Mouse (Mus musculus) limb, embryonic 10.5 days (tissue): ENCODE results near the gene Gm4297. TPM values are rescaled to one million over a fixed set of nuclear protein-coding genes. Genes with fewer than 3 reads are reported as not detected.
"Not testable (repeated sequence)": the region's sequence is repeated elsewhere in the genome, so short reads cannot be mapped to it uniquely, and the experiment has no call there.

Experiments
- DNase-seq: peaks from one replicate; pipeline ENCODE4 v3.0.0-alpha.2; 2017; ENCODE audit warnings: low spot score
- H3K27ac ChIP-seq: fragments of 300-500 bp; sonication (generic); 2 replicates; pipeline ENCODE4 v1.5.1; 2016; ENCODE audit warnings: mild to moderate bottlenecking
- H3K27me3 ChIP-seq: fragments of 300-500 bp; sonication (generic); 2 replicates; pipeline ENCODE4 v1.6.1; 2016; ENCODE audit warnings: low read depth, mild to moderate bottlenecking; ENCODE audit not compliant: poor library complexity, severe bottlenecking
- H3K36me3 ChIP-seq: fragments of 300-500 bp; sonication (generic); 2 replicates; pipeline ENCODE4 v1.6.1; 2016; ENCODE audit warnings: mild to moderate bottlenecking, moderate library complexity
- H3K4me1 ChIP-seq: fragments of 300-500 bp; sonication (generic); 2 replicates; pipeline ENCODE4 v1.6.1; 2016
- H3K4me3 ChIP-seq: fragments of 300-500 bp; sonication (generic); 2 replicates; pipeline ENCODE4 v1.5.1; 2016; ENCODE audit warnings: mild to moderate bottlenecking, moderate library complexity
- H3K9me3 ChIP-seq: fragments of 300-500 bp; sonication (generic); replicated peaks from 2 replicates; pipeline ENCODE4 v1.6.1; 2016; ENCODE audit warnings: mild to moderate bottlenecking
- WGBS: fragments of 180-500 bp; shearing (Covaris S2); methylation state at CpG from one replicate; pipeline ENCODE4 v1.1.7; 2016; 5-methylcytosine and 5-hydroxymethylcytosine counted together
- microRNA-seq: library from miRNA; unstranded; fragments of <30 nt; microRNA quantifications from one replicate; pipeline ENCODE4, GENCODE M21; 2017
- polyA plus RNA-seq: library from polyadenylated mRNA; unstranded; fragments of >200 nt; fragmentation: Nextera tagmentation; extraction: Ambion mirVana; gene quantifications from 2 replicates; pipeline ENCODE4 v1.2.1, GENCODE M21; 2016

Gm4297 gene
- not detected in 2 replicates for polyA plus RNA-seq

- H3K27ac ChIP-seq, H3K9me3 ChIP-seq, H3K27me3 ChIP-seq, H3K4me3 ChIP-seq, DNase-seq, H3K36me3 ChIP-seq, H3K4me1 ChIP-seq: not testable (repeated sequence)
- 86% methylated on average over 4 of the region's 4 CpGs for WGBS
Observed at GRCm38 (mm10) chrX:24574795-24575194, at the start of gene Gm4297. Gm4297 (minus strand) TSS chrX:24574895.

Small RNA genes lying within 50 kb of the gene (microRNA-seq; reads per million reads assigned to microRNA genes)
- not detected for gene Gm27839
- gene Gm27910, result not detected

Other genes with a start within 250 kb of the Gm4297 start
- gene Gm5934, start 74.1 kb downstream of the Gm4297 start, polyA plus RNA-seq, result not detected in 2 replicates
- gene Gm5935, start 200.3 kb upstream of the Gm4297 start, polyA plus RNA-seq, result not detected in 2 replicates